Mouse (Mus musculus) hindbrain, postnatal 0 days (tissue): ENCODE data around the gene Myocd. TPM values are rescaled to one million over a fixed set of nuclear protein-coding genes. Genes with fewer than 3 reads are reported as not detected.

Experiments used
- ATAC-seq: fragments of 200-750 bp; cut with Nextera tagmentation; 2 replicates; pipeline ENCODE4 v1.8.0; 2017; ENCODE audit warnings: mild to moderate bottlenecking, moderate TSS enrichment, moderate library complexity
- DNase-seq: peaks from one replicate; pipeline ENCODE4 v3.0.0-alpha.2; 2015; ENCODE audit warnings: low spot score
- H3K27ac ChIP-seq: fragments of 300-500 bp; sonication (generic); 2 replicates; pipeline ENCODE4 v1.5.1; 2014; ENCODE audit warnings: mild to moderate bottlenecking
- H3K27me3 ChIP-seq: fragments of 300-500 bp; sonication (generic); 2 replicates; pipeline ENCODE4 v1.6.1; 2014; ENCODE audit warnings: low read length, mixed read lengths; ENCODE audit not compliant: insufficient read depth
- H3K36me3 ChIP-seq: fragments of 300-500 bp; sonication (generic); 2 replicates; pipeline ENCODE4 v1.6.1; 2014; ENCODE audit warnings: low read length, mixed read lengths; ENCODE audit not compliant: insufficient read depth
- H3K4me1 ChIP-seq: fragments of 300-500 bp; sonication (generic); 2 replicates; pipeline ENCODE4 v1.6.1; 2014; ENCODE audit warnings: antibody characterized with exemption, low read length, mixed read lengths; ENCODE audit not compliant: insufficient read depth
- H3K4me2 ChIP-seq: fragments of 300-500 bp; sonication (generic); 2 replicates; pipeline ENCODE4 v1.6.1; 2014; ENCODE audit warnings: low read depth, mild to moderate bottlenecking, low read length, moderate library complexity, mixed read lengths
- H3K4me3 ChIP-seq: fragments of 300-500 bp; sonication (generic); 2 replicates; pipeline ENCODE4 v1.5.1; 2014; ENCODE audit warnings: low read length
- H3K9ac ChIP-seq: fragments of 300-500 bp; sonication (generic); replicated peaks from 2 replicates; pipeline ENCODE4 v1.6.1; 2014; ENCODE audit warnings: mild to moderate bottlenecking, low read length, moderate library complexity, mixed read lengths
- H3K9me3 ChIP-seq: fragments of 300-500 bp; sonication (generic); 2 replicates; pipeline ENCODE4 v1.6.1; 2016; ENCODE audit warnings: low read length, mixed read lengths
- CTCF ChIP-seq: IDR thresholded peaks from 2 replicates; pipeline ENCODE4 v1.5.1; 2016; ENCODE audit warnings: antibody characterized with exemption, control low read depth, low read depth
- WGBS: fragments of 180-500 bp; shearing (Covaris S2); extraction: QIAGEN DNeasy Blood & Tissue Kit; methylation state at CpG from one replicate; pipeline ENCODE4 v1.1.7; 2014; 5-methylcytosine and 5-hydroxymethylcytosine counted together
- polyA plus RNA-seq: library from polyadenylated mRNA; unstranded; fragments of >200 nt; fragmentation: Nextera tagmentation; extraction: Ambion mirVana; gene quantifications from 2 replicates; pipeline ENCODE4 v1.2.1, GENCODE M21; 2015
- total RNA-seq: library from RNA; depleted of rRNA; stranded (reverse); fragments of >200 nt; gene quantifications from 2 replicates; pipeline ENCODE4 v1.2.3, GENCODE M21; 2014

The Myocd gene
- total and polyA plus RNA-seq, 2 experiments from 2014 or later = 0.53 to 0.94 TPM

- H3K36me3 ChIP-seq = no peaks in the 10 kb centered on the region
- no peak overlapping the region for H3K4me3 ChIP-seq
- H3K4me2 ChIP-seq = no peak overlapping the region
- no peak overlapping the region for H3K27ac ChIP-seq
- H3K4me1 ChIP-seq = no peaks in the 10 kb centered on the region
- DNase-seq = no peak
- no peaks in the 10 kb centered on the region for H3K9me3 ChIP-seq
- 72% methylated on average over 8 of the region's 8 CpGs for WGBS
- no peaks in the 10 kb centered on the region for H3K27me3 ChIP-seq
- no peak for TF ChIP-seq CTCF
- ATAC-seq = no peak
- H3K9ac ChIP-seq = no peak overlapping the region
These were observed 23.3 kb downstream of the Myocd start for GRCm38 (mm10) chr11:65246301-65247054.

GRCm38 (mm10) chr11:65243593-65243992, 26.2 kb downstream of the Myocd start:
- DNase-seq (no peak), ATAC-seq (no peak)
- TF ChIP-seq CTCF = no peak
- Histone ChIP-seq H3K4me2 (no peak overlapping the region), H3K27ac (no peak overlapping the region), H3K36me3 (no peaks in the 10 kb centered on the region), H3K27me3 (no peaks in the 10 kb centered on the region), H3K4me1 (no peaks in the 10 kb centered on the region), H3K9ac (no peak overlapping the region), H3K4me3 (no peak overlapping the region), H3K9me3 (no peaks in the 10 kb centered on the region)
- 66% methylated on average over 3 of the region's 3 CpGs for WGBS

GRCm38 (mm10) chr11:65240521-65240920, 29.3 kb downstream of the Myocd start:
- Histone ChIP-seq H3K4me3 (no peak overlapping the region), H3K36me3 (no peaks in the 10 kb centered on the region), H3K27me3 (no peaks in the 10 kb centered on the region), H3K4me2 (no peak overlapping the region), H3K27ac (no peak overlapping the region), H3K9me3 (no peaks in the 10 kb centered on the region), H3K9ac (no peak overlapping the region), H3K4me1 (no peaks in the 10 kb centered on the region)
- no peak for TF ChIP-seq CTCF
- 63% methylated on average over 7 of the region's 7 CpGs for WGBS
- DNase-seq (no peak), ATAC-seq (no peak)

- no peaks in the 10 kb centered on the region for H3K9me3 ChIP-seq
- H3K4me3 ChIP-seq = no peak overlapping the region
These were observed 31.9 kb downstream of the Myocd start for GRCm38 (mm10) chr11:65237896-65238295.

GRCm38 (mm10) chr11:65236907-65237306, 32.9 kb downstream of the Myocd start:
- H3K27me3 ChIP-seq = no peaks in the 10 kb centered on the region
- no peak overlapping the region for H3K27ac ChIP-seq
- no peak overlapping the region for H3K4me3 ChIP-seq
- H3K9ac ChIP-seq = no peak overlapping the region
- H3K4me1 ChIP-seq = no peaks in the 10 kb centered on the region
- 76% methylated on average over 2 of the region's 2 CpGs for WGBS
- no peaks in the 10 kb centered on the region for H3K36me3 ChIP-seq
- no peak overlapping the region for H3K4me2 ChIP-seq
- TF ChIP-seq CTCF = no peak
- H3K9me3 ChIP-seq = no peaks in the 10 kb centered on the region
- ATAC-seq (no peak), DNase-seq (no peak)

More at GRCm38 (mm10) chr11:65237896-65238295, 31.9 kb downstream of the Myocd start:
- Histone ChIP-seq H3K4me1 (no peaks in the 10 kb centered on the region), H3K4me2 (no peak overlapping the region), H3K27ac (no peak overlapping the region), H3K9ac (no peak overlapping the region), H3K36me3 (no peaks in the 10 kb centered on the region), H3K27me3 (no peaks in the 10 kb centered on the region)
- 80% methylated on average over 3 of the region's 3 CpGs for WGBS
- no peak for ATAC-seq
- no peak for DNase-seq
- no peak for TF ChIP-seq CTCF

GRCm38 (mm10) chr11:65235374-65235773, 34.4 kb downstream of the Myocd start:
- WGBS = 28% methylated on average over 2 of the region's 2 CpGs
- H3K9me3 ChIP-seq = no peaks in the 10 kb centered on the region
- no peaks in the 10 kb centered on the region for H3K4me1 ChIP-seq
- no peak overlapping the region for H3K9ac ChIP-seq
- no peak overlapping the region for H3K4me3 ChIP-seq
- H3K27ac ChIP-seq = no peak overlapping the region
- H3K4me2 ChIP-seq = no peak overlapping the region
- DNase-seq (no peak), ATAC-seq (no peak)
- H3K36me3 ChIP-seq = no peaks in the 10 kb centered on the region
- H3K27me3 ChIP-seq = no peaks in the 10 kb centered on the region
- TF ChIP-seq CTCF = no peak

GRCm38 (mm10) chr11:65231771-65232170, 38.0 kb downstream of the Myocd start:
- no peaks in the 10 kb centered on the region for H3K27me3 ChIP-seq
- ATAC-seq = no peak
- no peak overlapping the region for H3K9ac ChIP-seq
- no peak for DNase-seq
- no peaks in the 10 kb centered on the region for H3K4me1 ChIP-seq
- no peak overlapping the region for H3K4me3 ChIP-seq
- no peak overlapping the region for H3K4me2 ChIP-seq
- no peaks in the 10 kb centered on the region for H3K9me3 ChIP-seq
- no peaks in the 10 kb centered on the region for H3K36me3 ChIP-seq
- 65% methylated on average over 4 of the region's 4 CpGs for WGBS
- no peak overlapping the region for H3K27ac ChIP-seq
- TF ChIP-seq CTCF = no peak
